Mouse (Mus musculus): ENCODE measurements around the gene Ramac.

- no peak for TF ChIP-seq CTCF (IDR thresholded peaks at IDR 0.05; ENCODE audit: borderline replicate concordance, insufficient read depth, low read depth, low read length)
- no peak for TF ChIP-seq POLR2A (IDR thresholded peaks at IDR 0.05; ENCODE audit: borderline replicate concordance, insufficient read depth, low read length)
Observed at GRCm38 (mm10) chr7:81721271-81721670, 41.5 kb upstream of the Ramac start.

Measured in cerebellum, adult 2 months (tissue).